Mouse (Mus musculus) lung, postnatal 0 days (tissue): ENCODE results near the gene Smim24.

Experiments
- CTCF ChIP-seq: IDR thresholded peaks from 2 replicates; pipeline ENCODE4 v1.5.1; 2016; ENCODE audit warnings: antibody characterized with exemption, mild to moderate bottlenecking
- EP300 ChIP-seq: IDR thresholded peaks from 2 replicates; pipeline ENCODE4 v1.6.1; 2016; ENCODE audit warnings: antibody characterized with exemption, mild to moderate bottlenecking, control low read depth

DNA sequence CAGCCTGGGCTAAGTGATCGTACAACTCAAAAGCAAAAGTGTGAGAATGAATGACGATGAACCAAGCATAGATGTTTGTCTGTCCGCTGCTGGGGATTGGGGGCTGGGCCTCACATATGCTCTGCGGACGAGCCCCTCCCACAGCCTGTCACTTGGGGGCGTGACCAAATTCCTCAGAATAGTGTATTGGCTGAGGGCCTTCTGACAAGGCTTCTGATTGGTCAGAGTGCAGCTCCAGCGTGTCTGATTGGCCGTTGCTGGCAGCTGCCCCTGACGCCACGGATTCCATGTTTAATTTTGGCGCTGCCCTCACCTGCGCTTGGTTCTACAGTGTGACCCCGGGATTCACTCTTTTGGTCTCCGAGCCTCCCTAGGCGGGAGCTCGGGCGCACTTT, 40.0 kb downstream of the Smim24 start:
- TF ChIP-seq CTCF = no peak
- TF ChIP-seq EP300 = peak; percentile 89
